Mouse (Mus musculus) spleen, adult 2 months (tissue): ENCODE measurements around the gene Prkrip1. TPM values are rescaled to one million over a fixed set of nuclear protein-coding genes. Genes with fewer than 3 reads are reported as not detected.

Experiments
- DNase-seq, 2 experiments: peaks; one replicate each; pipeline versions ENCODE4 v3.0.0 to v3.0.0-alpha.2; 2012 to 2021; ENCODE audit warnings: low spot score in 2 of 2, low read depth in 1 of 2
- H3K27ac ChIP-seq: fragments of 200-500 bp; 2 replicates; pipeline ENCODE4 v1.5.1; 2012; ENCODE audit warnings: low read length, inconsistent platforms; ENCODE audit not compliant: insufficient read depth
- H3K27me3 ChIP-seq: fragments of 200-500 bp; 2 replicates; pipeline ENCODE4 v1.6.1; 2012; ENCODE audit warnings: mild to moderate bottlenecking, moderate library complexity, low read length, inconsistent platforms; ENCODE audit not compliant: control insufficient read depth, insufficient read depth
- H3K36me3 ChIP-seq: fragments of 200-500 bp; 2 replicates; pipeline ENCODE4 v1.6.1; 2012; ENCODE audit warnings: mild to moderate bottlenecking, low read length, inconsistent platforms; ENCODE audit not compliant: control insufficient read depth, insufficient read depth
- H3K4me1 ChIP-seq: fragments of 200-500 bp; 2 replicates; pipeline ENCODE4 v1.6.1; 2011; ENCODE audit warnings: inconsistent platforms; ENCODE audit not compliant: control insufficient read depth, insufficient read depth, insufficient read length
- H3K4me3 ChIP-seq: fragments of 200-500 bp; 2 replicates; pipeline ENCODE4 v1.5.1; 2011; ENCODE audit warnings: mild to moderate bottlenecking, inconsistent platforms; ENCODE audit not compliant: insufficient read depth, insufficient read length; ENCODE audit errors: extremely low read depth
- CTCF ChIP-seq: fragments of 200-500 bp; IDR thresholded peaks from 2 replicates; pipeline ENCODE4 v1.5.1; 2011; ENCODE audit warnings: mild to moderate bottlenecking, inconsistent platforms; ENCODE audit not compliant: insufficient read depth, insufficient read length, insufficient replicate concordance; ENCODE audit errors: extremely low read depth
- POLR2A ChIP-seq: fragments of 200-500 bp; IDR thresholded peaks from 2 replicates; pipeline ENCODE4 v1.6.1; 2011; ENCODE audit warnings: low read depth, low read length, inconsistent platforms
- WGBS: fragments of 180-500 bp; shearing (Covaris S2); methylation state at CpG from one replicate; pipeline ENCODE4 v1.1.7; 2018; 5-methylcytosine and 5-hydroxymethylcytosine counted together
- polyA plus RNA-seq: library from polyadenylated mRNA; depleted of rRNA; stranded (reverse); fragments of >200 nt; gene quantifications from 2 replicates; pipeline ENCODE4 v1.2.3, GENCODE M21; 2012; rRNA removed

Gene Prkrip1
- polyA plus RNA-seq = 7.3 and 8.8 TPM in 2 replicates

GRCm38 (mm10) chr5:136198474-136199391, at the start of gene Prkrip1:
Gene Prkrip1 (minus strand): TSS chr5:136198963.
- Histone ChIP-seq H3K4me1 (peaks cover 4% of the 10 kb centered on the region; the same call in 1 of the 2 replicates), H3K27me3 (no peaks in the 10 kb centered on the region), H3K36me3 (peaks cover 14% of the 10 kb centered on the region), H3K27ac (peak within 1 kb of the TSS; percentile 70), H3K4me3 (peak within 1 kb of the TSS; percentile 91)
- WGBS = under 1% methylated on average over 62 of the region's 62 CpGs
- peak; percentile 86 to 98 for DNase-seq
- TF ChIP-seq POLR2A (peak; percentile 39), CTCF (no peak)

DNA sequence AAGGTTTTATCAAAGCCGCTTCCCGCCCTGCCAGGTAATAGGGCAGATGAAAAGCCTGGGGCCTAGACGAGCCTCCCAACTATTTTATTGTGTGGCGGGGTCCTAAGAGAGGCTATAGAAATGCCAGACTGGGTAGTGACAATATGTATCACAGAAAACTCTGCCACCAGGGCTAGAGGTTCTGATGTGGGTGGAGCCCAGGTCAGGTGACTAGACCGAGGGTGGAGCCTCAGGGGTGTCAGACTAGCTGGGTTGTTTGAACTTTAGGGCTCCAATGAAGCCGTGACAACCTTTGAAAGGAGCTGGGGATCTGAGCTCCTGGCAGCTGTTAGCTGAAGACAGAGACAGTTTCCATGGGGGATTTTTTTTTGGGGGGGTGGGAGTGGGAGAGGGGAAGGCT, 49.7 kb upstream of the Prkrip1 start:
- H3K27me3 ChIP-seq = peaks cover 9% of the 10 kb centered on the region
- TF ChIP-seq CTCF = no peak
- TF ChIP-seq POLR2A = no peak
- no peak overlapping the region for H3K4me3 ChIP-seq
- WGBS = 52% methylated on average over 6 of the region's 6 CpGs
- H3K27ac ChIP-seq = no peak overlapping the region
- peaks cover 28% of the 10 kb centered on the region for H3K4me1 ChIP-seq
- DNase-seq = no peak
- H3K36me3 ChIP-seq = peaks cover 6% of the 10 kb centered on the region

GRCm38 (mm10) chr5:136246452-136246838, 47.7 kb upstream of the Prkrip1 start, which contains the start of gene Sh2b2:
Gene Sh2b2 (minus strand): TSS chr5:136246556.
- peak within 1 kb of the TSS; percentile 70 for H3K27ac ChIP-seq
- H3K4me3 ChIP-seq = peak within 1 kb of the TSS; percentile 84; the same call in 1 of the 2 replicates
- TF ChIP-seq CTCF (no peak), POLR2A (no peak)
- H3K36me3 ChIP-seq = peaks cover 4% of the 10 kb centered on the region
- no peak for DNase-seq
- H3K4me1 ChIP-seq = peaks cover 28% of the 10 kb centered on the region
- peaks cover 9% of the 10 kb centered on the region for H3K27me3 ChIP-seq
- 19% methylated on average over 2 of the region's 2 CpGs for WGBS

- TF ChIP-seq CTCF (no peak), POLR2A (no peak)
- 44% methylated on average over 15 of the region's 15 CpGs for WGBS
- peaks cover 4% of the 10 kb centered on the region for H3K36me3 ChIP-seq
- H3K27ac ChIP-seq = peak overlapping the region; percentile 70
- H3K4me1 ChIP-seq = peaks cover 28% of the 10 kb centered on the region
- DNase-seq = no peak
- H3K27me3 ChIP-seq = peaks cover 9% of the 10 kb centered on the region
- H3K4me3 ChIP-seq = peak overlapping the region; percentile 84; the same call in 1 of the 2 replicates
Measured at GRCm38 (mm10) chr5:136245541-136246451, 47.0 kb upstream of the Prkrip1 start.

DNA sequence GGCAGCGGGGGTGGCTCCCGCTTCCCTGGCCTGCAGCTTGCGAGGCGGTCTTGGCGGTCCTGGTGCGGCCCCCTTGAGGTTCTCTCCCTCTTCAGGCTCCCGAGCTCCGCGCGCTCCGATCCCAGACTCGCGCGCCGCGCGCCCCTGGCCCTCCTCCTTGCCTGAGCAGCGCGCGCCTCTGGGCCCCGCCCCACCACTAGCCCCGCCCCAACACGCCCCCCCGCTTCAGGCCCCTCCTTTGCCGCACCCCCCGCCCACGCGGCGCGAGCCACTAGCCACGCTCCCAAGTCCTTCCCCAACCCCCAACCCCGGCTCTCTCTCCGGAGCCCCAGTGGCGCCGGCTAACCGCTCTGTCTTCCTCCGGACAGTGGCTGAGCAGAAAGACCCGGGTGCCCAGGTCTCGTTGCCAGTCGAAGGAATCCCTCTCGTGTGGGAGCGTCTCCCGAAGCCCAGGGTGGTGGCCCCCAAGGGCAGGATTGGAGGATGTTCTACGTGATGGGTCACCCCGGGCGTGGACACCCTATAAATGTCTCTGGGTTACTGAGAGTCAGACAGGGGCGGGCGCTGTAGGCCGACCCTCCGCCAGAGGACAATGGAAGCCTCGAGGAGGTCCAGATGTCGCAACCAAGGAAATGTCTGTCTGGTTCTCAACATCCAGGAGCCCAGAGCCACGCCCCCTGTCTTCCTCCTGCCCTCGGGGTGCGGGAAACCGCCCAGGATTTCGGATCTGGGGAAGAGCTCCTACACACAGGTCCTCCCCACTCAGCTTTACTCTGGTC, 46.2 kb upstream of the Prkrip1 start:
- Histone ChIP-seq H3K36me3 (no peaks in the 10 kb centered on the region), H3K27me3 (peaks cover 9% of the 10 kb centered on the region), H3K4me1 (peaks cover 28% of the 10 kb centered on the region), H3K27ac (peak overlapping the region; percentile 70), H3K4me3 (peak overlapping the region; percentile 84)
- 3% methylated on average over 48 of the region's 57 CpGs for WGBS
- TF ChIP-seq POLR2A (no peak), CTCF (no peak)
- DNase-seq = peak in 1 of 2 experiments; percentile 73
